Comparison of ENCODE assay signal across 35 mouse cellular contexts in the genomic region with DNA sequence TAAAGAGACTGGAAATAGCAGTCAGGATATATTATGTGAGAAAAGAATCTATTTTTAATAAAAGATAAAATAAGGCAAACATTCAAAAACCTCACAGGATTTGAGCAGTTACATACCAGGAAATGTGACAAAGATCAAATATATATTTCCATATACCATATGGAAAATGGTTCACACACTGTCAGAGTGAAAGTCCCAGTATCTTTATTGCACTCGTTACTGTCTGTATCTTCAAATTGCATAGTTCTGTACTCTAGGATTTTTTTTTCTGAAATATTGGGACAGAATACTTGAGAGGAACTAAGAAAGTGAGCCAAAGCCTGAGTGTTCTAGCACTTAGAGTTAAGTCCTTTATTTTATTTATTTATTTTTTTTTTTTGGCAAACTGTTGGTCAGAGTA.
"Had no signal": no experiment of that assay in that cellular context is flagged by ENCODE, and none has a peak within 500 bp of the region (broad histone marks: within the 10 kb centered on the region; RNA-seq: fewer than 3 reads in every experiment).

No protein-coding gene starts in this region.

- H3K4me2 ChIP-seq: heart, embryonic 11.5 days; heart, embryonic 12.5 days; heart, embryonic 13.5 days; heart, embryonic 15.5 days; hindbrain, embryonic 12.5 days; hindbrain, embryonic 13.5 days; hindbrain, embryonic 14.5 days; hindbrain, embryonic 15.5 days; intestine, embryonic 15.5 days; kidney, embryonic 15.5 days had no signal

- H3K27me3 ChIP-seq: heart, embryonic 12.5 days; heart, embryonic 13.5 days; heart, embryonic 15.5 days; hindbrain, embryonic 12.5 days; hindbrain, embryonic 13.5 days; hindbrain, embryonic 15.5 days; intestine, embryonic 15.5 days; kidney, embryonic 15.5 days had no signal

- H3K4me3 ChIP-seq: heart, adult 2 months; heart, embryonic 10.5 days; heart, embryonic 12.5 days; heart, embryonic 13.5 days; heart, embryonic 15.5 days; hindbrain, embryonic 10.5 days; hindbrain, embryonic 12.5 days; hindbrain, embryonic 13.5 days; hindbrain, embryonic 15.5 days; intestine, embryonic 15.5 days; kidney, embryonic 15.5 days; layer of hippocampus, adult 2 months had no signal

- H3K4me1 ChIP-seq: heart, embryonic 10.5 days; heart, embryonic 12.5 days; heart, embryonic 13.5 days; heart, embryonic 15.5 days; hindbrain, embryonic 10.5 days; hindbrain, embryonic 12.5 days; hindbrain, embryonic 13.5 days; hindbrain, embryonic 15.5 days; intestine, embryonic 15.5 days; kidney, embryonic 15.5 days had no signal

- H3K27ac ChIP-seq: heart, adult 2 months; heart, embryonic 10.5 days; heart, embryonic 13.5 days; heart, embryonic 15.5 days; hindbrain, embryonic 10.5 days; hindbrain, embryonic 12.5 days; hindbrain, embryonic 13.5 days; hindbrain, embryonic 14.5 days; hindbrain, embryonic 15.5 days; hindbrain, postnatal 0 days; intestine, embryonic 15.5 days; kidney, embryonic 15.5 days; kidney, postnatal 0 days; layer of hippocampus, adult 2 months had no signal

- ATAC-seq: hindbrain, embryonic 16.5 days; hindbrain, postnatal 0 days; inflammation-experienced regulatory T-cells, adult 6 months; intestine, embryonic 15.5 days; intestine, embryonic 16.5 days; intestine, postnatal 0 days had no signal

- DNase-seq: heart, adult 2 months; heart, postnatal 10 days; heart, postnatal 14 days; heart, postnatal 36 days; heart, postnatal 4 days; kidney, adult 11 months; kidney, adult 18-20 months; kidney, adult 2 months; kidney, adult 8-10 months; kidney, adult 9 months; kidney, postnatal 10 days; kidney, postnatal 14 days; kidney, postnatal 25 days; kidney, postnatal 36 days; kidney, postnatal 4 days; layer of hippocampus, adult 9-11 months had no signal

- H3K36me3 ChIP-seq: heart, embryonic 10.5 days; heart, embryonic 12.5 days; heart, embryonic 13.5 days; heart, embryonic 15.5 days; hindbrain, embryonic 10.5 days; hindbrain, embryonic 12.5 days; hindbrain, embryonic 13.5 days; hindbrain, embryonic 15.5 days; intestine, embryonic 15.5 days; kidney, embryonic 15.5 days had no signal

- H3K9ac ChIP-seq: heart, embryonic 12.5 days; heart, embryonic 13.5 days; heart, embryonic 15.5 days; hindbrain, embryonic 12.5 days; hindbrain, embryonic 13.5 days; hindbrain, embryonic 14.5 days; hindbrain, embryonic 15.5 days; intestine, embryonic 15.5 days; kidney, embryonic 15.5 days had no signal

- H3K9me3 ChIP-seq: heart, embryonic 10.5 days; heart, embryonic 12.5 days; heart, embryonic 13.5 days; heart, embryonic 15.5 days; hindbrain, embryonic 10.5 days; hindbrain, embryonic 12.5 days; hindbrain, embryonic 13.5 days; hindbrain, embryonic 15.5 days; intestine, embryonic 15.5 days; kidney, embryonic 15.5 days had no signal
